Mouse (Mus musculus) kidney, postnatal 0 days (tissue): ENCODE measurements at regions not wholly inside any gene's neighbourhood (a gene's known extent, or its start where the extent isn't known, plus 50 kb on each side); places are given as distances from the start of the nearest gene placed in this dataset.

Experiments used
- ATAC-seq: fragments of 200-750 bp; cut with Nextera tagmentation; replicated peaks from 2 replicates; pipeline ENCODE4 v1.8.0; 2017; ENCODE audit warnings: low read depth, moderate number of reproducible peaks, moderate TSS enrichment, moderate library complexity; ENCODE audit not compliant: low FRiP score
- DNase-seq: peaks from one replicate; pipeline ENCODE4 v3.0.0-alpha.2; 2016; ENCODE audit warnings: low spot score
- H3K27ac ChIP-seq: fragments of 300-500 bp; sonication (generic); 2 replicates; pipeline ENCODE4 v1.5.1; 2014; ENCODE audit warnings: mild to moderate bottlenecking
- H3K27me3 ChIP-seq: fragments of 300-500 bp; sonication (generic); 2 replicates; pipeline ENCODE4 v1.6.1; 2014; ENCODE audit warnings: low read length, mixed read lengths; ENCODE audit not compliant: insufficient read depth
- H3K36me3 ChIP-seq: fragments of 300-500 bp; sonication (generic); 2 replicates; pipeline ENCODE4 v1.6.1; 2014; ENCODE audit warnings: low read length, mixed read lengths; ENCODE audit not compliant: insufficient read depth
- H3K4me1 ChIP-seq: fragments of 300-500 bp; sonication (generic); replicated peaks from 2 replicates; pipeline ENCODE4 v1.6.1; 2014; ENCODE audit warnings: antibody characterized with exemption, low read length, mixed read lengths; ENCODE audit not compliant: insufficient read depth
- H3K4me2 ChIP-seq: fragments of 300-500 bp; sonication (generic); 2 replicates; pipeline ENCODE4 v1.6.1; 2014; ENCODE audit warnings: mild to moderate bottlenecking, low read length, moderate library complexity, mixed read lengths
- H3K4me3 ChIP-seq: fragments of 300-500 bp; sonication (generic); replicated peaks from 2 replicates; pipeline ENCODE4 v1.5.1; 2014; ENCODE audit warnings: low read depth, low read length
- H3K9ac ChIP-seq: fragments of 300-500 bp; sonication (generic); 2 replicates; pipeline ENCODE4 v1.6.1; 2014; ENCODE audit warnings: low read depth, low read length
- H3K9me3 ChIP-seq: fragments of 300-500 bp; sonication (generic); replicated peaks from 2 replicates; pipeline ENCODE4 v1.6.1; 2016; ENCODE audit warnings: low read length, inconsistent platforms, mixed read lengths
- CTCF ChIP-seq: IDR thresholded peaks from 2 replicates; pipeline ENCODE4 v1.5.1; 2016; ENCODE audit warnings: antibody characterized with exemption, low read depth, mild to moderate bottlenecking, moderate library complexity
- WGBS: fragments of 180-500 bp; shearing (Covaris S2); extraction: QIAGEN DNeasy Blood & Tissue Kit; methylation state at CpG from one replicate; pipeline ENCODE4 v1.1.7; 2014; 5-methylcytosine and 5-hydroxymethylcytosine counted together

GRCm38 (mm10) chr6:9693714-9694113 lies 745.5 kb downstream of the Nxph1 start:
- ATAC-seq (no peak), DNase-seq (no peak)
- Histone ChIP-seq H3K9ac (no peak overlapping the region), H3K27ac (no peak overlapping the region), H3K4me2 (no peak overlapping the region), H3K36me3 (no peaks in the 10 kb centered on the region), H3K4me3 (no peak overlapping the region), H3K9me3 (no peaks in the 10 kb centered on the region), H3K4me1 (no peaks in the 10 kb centered on the region), H3K27me3 (no peaks in the 10 kb centered on the region)
- no peak for TF ChIP-seq CTCF
- 24% methylated on average over 1 of the region's 1 CpGs for WGBS

DNA sequence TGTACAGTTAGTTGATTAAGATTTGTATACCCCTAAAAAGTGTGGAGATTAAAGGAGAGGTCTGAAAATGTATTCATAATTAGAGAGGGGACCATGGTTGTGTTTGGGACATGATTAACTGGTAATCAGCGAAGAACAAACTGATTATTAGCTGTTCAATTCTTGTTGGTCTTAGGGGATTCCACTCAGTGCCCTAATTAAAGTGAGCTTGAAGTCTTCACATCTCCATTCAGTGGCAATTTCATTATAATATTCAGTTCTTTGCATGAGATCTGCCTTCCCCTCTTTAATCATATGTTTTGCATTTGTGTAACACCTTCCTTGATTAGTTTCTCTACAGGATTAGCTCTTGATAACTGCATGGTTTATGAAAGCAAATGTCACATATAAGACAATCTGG lies 749.5 kb downstream of the Nxph1 start:
- Histone ChIP-seq H3K9ac (no peak overlapping the region), H3K4me3 (no peak overlapping the region), H3K4me1 (no peaks in the 10 kb centered on the region), H3K4me2 (no peak overlapping the region), H3K36me3 (no peaks in the 10 kb centered on the region), H3K27me3 (no peaks in the 10 kb centered on the region), H3K9me3 (no peaks in the 10 kb centered on the region), H3K27ac (no peak overlapping the region)
- no peak for TF ChIP-seq CTCF
- WGBS, result 76% methylated on average over 1 of the region's 1 CpGs
- ATAC-seq (no peak), DNase-seq (no peak)

DNA sequence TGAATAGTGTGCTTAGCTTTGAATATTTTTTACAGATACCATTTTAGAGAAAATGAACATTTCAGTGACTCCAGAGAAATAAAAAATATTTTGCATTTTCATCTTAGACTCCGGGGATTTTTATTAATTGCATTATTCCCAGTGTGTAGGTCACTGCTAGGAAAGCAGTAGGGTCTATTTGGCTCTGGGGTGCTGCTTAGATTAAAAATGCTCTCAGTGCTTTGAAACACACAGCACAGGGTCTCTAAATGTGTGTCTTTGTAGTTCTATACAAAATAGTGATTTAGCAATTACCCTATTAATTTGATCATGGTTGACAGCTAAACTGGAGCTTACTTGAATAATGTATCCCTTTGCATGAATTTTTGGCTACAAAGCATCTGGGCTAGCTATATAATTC lies 750.0 kb downstream of the Nxph1 start:
- H3K36me3 ChIP-seq, result no peaks in the 10 kb centered on the region
- no peak for TF ChIP-seq CTCF
- DNase-seq (no peak), ATAC-seq (no peak)
- H3K4me2 ChIP-seq, result no peak overlapping the region
- H3K4me3 ChIP-seq, result no peak overlapping the region
- no peaks in the 10 kb centered on the region for H3K4me1 ChIP-seq
- no peaks in the 10 kb centered on the region for H3K27me3 ChIP-seq
- no peak overlapping the region for H3K9ac ChIP-seq
- H3K9me3 ChIP-seq, result no peaks in the 10 kb centered on the region
- H3K27ac ChIP-seq, result no peak overlapping the region
- whole genome bisulfite sequencing, result 83% methylated on average over 1 of the region's 1 CpGs
